Mouse (Mus musculus) effector memory CD4-positive, alpha-beta T cell, adult 7 months (primary cell): ENCODE results near the gene Gm11032. TPM values are rescaled to one million over a fixed set of nuclear protein-coding genes. Genes with fewer than 3 reads are reported as not detected.

Experiments
- polyA plus RNA-seq: library from polyadenylated mRNA; unstranded; fragments of 100-300 nt; shearing (Covaris generic); gene quantifications from one replicate; pipeline ENCODE4 v1.2.1, GENCODE M21; 2017

The Gm11032 gene
- polyA plus RNA-seq: not detected

DNA sequence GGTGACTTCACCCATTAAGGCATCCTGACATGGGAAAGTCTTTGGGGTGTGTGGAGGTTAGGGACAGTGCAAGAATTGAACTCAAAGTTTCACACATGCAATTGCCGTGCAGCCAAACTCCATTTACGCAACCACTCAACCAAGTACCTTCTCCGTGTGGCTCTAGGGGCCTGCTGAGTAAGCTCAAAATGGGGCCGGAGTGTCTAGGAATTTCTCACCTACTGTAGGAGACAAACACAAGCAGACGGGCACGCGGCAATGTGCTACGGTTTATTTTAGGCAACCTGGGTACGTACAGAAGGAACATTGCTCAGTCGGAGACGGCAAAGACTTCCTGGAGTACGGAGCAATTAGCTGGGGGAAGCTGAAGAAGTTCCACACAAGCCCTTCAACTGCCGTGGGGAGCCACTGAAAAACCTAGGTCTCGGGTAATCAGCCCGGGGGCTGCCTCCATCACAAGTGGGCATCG is at the start of gene Gm11032:
TSS of gene Gm11032 (plus strand) at position 51 of the 469 bp plus-strand sequence.

DNA sequence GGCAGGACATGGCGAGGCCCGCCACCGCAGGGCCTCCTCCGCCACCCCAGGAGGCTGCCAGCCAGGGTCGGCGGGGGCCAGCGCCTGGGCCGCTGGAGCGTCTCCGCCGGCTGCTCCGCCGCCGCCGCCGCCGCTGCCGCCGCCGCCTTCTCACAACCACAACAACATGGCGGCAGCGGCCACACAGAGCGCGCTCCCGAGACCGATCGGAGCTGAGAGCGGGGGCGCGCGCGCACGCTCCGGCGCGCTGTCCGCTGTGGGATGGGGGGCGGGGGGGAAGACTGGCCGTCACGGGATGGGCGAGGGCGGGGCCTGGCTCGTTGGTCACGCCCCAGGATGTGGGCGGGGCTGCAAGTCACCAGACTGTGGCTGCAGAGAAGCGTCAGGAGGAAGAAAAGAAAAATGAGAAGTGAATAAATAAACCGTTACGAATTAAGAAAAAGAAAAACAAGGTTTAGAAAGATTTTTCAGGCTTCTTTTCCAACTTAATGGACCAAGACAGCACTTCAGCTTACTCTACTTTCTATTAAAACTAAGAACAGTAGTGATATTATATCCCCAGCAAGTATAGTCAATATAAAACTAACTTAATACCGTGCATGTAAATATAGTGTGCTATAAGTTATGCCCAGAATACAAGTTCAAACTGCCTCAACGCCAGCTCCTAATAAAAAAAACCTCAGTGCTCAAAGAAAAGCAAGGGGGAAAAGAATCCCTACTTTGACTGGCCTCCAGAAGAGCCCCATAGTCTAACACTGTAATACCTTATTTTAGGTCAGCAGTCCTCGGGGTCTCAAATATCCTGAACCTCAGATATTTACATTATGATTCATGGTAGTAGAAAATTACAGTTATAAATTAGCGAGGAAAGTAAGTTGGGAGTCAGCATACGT is 25.0 kb upstream of the Gm11032 start, which contains the start of gene Mtmr3:
TSS of gene Mtmr3 (minus strand) at position 256 of the 893 bp plus-strand sequence.

DNA sequence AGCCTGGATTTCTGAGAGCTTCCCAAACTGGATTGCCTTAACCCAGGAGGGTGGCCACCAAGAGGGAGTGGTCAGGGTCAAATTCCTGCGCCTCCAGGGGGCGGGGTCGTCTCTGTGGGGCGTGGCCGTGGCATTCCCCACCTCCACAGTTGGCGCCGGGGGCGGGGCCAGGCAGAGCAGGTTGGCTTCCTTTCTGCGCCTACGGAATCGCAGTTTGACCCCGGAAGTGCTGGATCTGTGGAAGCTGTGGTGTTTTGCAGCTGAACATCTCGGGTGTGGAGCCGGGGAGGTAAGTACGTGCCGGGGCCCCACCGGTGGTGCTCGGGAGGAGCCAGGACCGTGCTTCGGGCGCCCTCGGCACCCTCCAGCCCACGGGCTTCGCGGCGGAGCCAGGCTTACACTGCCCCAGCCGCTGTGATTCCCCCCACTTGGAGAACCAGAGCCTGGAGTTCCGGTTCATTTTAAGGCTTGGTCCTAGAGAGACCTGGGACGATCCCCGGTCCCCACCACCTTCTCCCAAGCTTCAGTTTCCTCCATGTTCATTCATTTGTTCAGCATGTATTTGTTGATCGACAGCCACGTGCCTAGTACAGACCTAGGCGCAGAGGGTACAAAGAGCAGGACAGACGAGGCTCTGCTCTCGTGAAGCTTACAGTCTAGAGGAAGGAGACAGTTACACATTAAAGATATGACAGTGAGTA is 17.8 kb downstream of the Gm11032 start, which contains the start of gene Ascc2:
TSS of gene Ascc2 (plus strand) at position 214 of the 701 bp plus-strand sequence.

Other genes starting within 250 kb of the Gm11032 start
- not detected for gene Hormad2, start 179.0 kb upstream of the Gm11032 start, polyA plus RNA-seq
- 90.6 TPM for gene Mtmr3, start 25.2 kb upstream of the Gm11032 start, polyA plus RNA-seq
- 38.4 TPM for gene Ascc2, start 17.7 kb downstream of the Gm11032 start, polyA plus RNA-seq
- gene Uqcr10, start 84.3 kb downstream of the Gm11032 start, polyA plus RNA-seq: 274 TPM
- gene Zmat5, start 84.6 kb downstream of the Gm11032 start, polyA plus RNA-seq: 49.5 TPM
- gene Cabp7, start 126.7 kb downstream of the Gm11032 start, polyA plus RNA-seq: not detected
- gene Nf2, start 229.5 kb downstream of the Gm11032 start, polyA plus RNA-seq: 47.5 TPM